29 mouse cellular contexts compared by ENCODE assay signal in the genomic region with DNA sequence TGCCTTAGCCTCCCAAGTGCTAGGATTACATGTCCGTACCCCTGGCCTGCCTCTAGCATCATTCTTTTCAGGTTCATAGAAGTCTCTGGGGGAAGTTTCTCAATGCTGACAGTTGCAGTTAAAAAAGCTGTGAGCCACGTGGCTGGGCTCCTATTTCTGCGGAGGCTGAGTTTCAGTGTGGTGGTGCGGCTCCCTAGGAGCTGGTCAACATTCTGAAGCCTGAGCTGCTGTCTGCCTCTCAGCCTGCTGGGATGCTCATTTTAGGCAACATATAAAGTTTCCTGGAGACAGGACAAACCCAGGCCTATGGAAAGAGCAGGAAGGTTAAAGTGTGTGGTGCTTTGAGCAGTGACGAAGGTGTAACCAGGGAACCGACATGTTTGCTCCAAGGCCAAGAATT. TPM values are rescaled to one million over a fixed set of nuclear protein-coding genes. Genes with fewer than 3 reads are reported as not detected.
"Had no signal": no experiment of that assay in that cellular context is flagged by ENCODE, and none has a peak within 500 bp of the region (broad histone marks: within the 10 kb centered on the region; RNA-seq: fewer than 3 reads in every experiment).

No protein-coding gene starts in this region.

- H3K27me3 ChIP-seq: liver, embryonic 13.5 days had no signal

- DNase-seq: kidney, adult 2 months; kidney, postnatal 25 days; layer of hippocampus, postnatal 36 days; liver, embryonic 13.5 days; lung, adult 2 months; lung, postnatal 14 days; lung, postnatal 4 days; midbrain, embryonic 14.5 days; thymus, adult 2 months; thymus, postnatal 14 days; thymus, postnatal 4 days had no signal

- H3K4me2 ChIP-seq: liver, embryonic 13.5 days; midbrain, embryonic 11.5 days had no signal

- H3K9me3 ChIP-seq: liver, embryonic 13.5 days had no signal

- H3K27ac ChIP-seq: left cerebral cortex, adult 2 months; liver, embryonic 13.5 days; stomach, postnatal 0 days had no signal

- H3K9ac ChIP-seq: liver, embryonic 13.5 days had no signal

- H3K4me1 ChIP-seq: liver, embryonic 13.5 days had no signal

- H3K4me3 ChIP-seq: left cerebral cortex, adult 2 months; liver, embryonic 13.5 days had no signal

RNA-seq across cellular contexts. Expression of gene Mylk2, which starts 12.1 kb away (rescaled TPM):
- total RNA-seq: layer of hippocampus, adult 8-10 months; layer of hippocampus, postnatal 10 days; layer of hippocampus, postnatal 36 days; left cerebral cortex, adult 2 months; left cerebral cortex, postnatal 10 days; left cerebral cortex, postnatal 36 days; megakaryocyte progenitor cell, adult 5-6 weeks; megakaryocyte-erythroid progenitor cell, adult 5-6 weeks had no signal
- polyA plus RNA-seq: kidney, embryonic 14.5 days; limb, embryonic 11.5 days; liver, adult 2 months; liver, embryonic 13.5 days; midbrain, embryonic 11.5 days; midbrain, embryonic 14.5 days; midbrain, postnatal 0 days; neural tube, embryonic 11.5 days; neural tube, embryonic 14.5 days; stomach, embryonic 14.5 days had no signal

RNA-seq across cellular contexts. Expression of gene Foxs1, which starts 34.0 kb away (rescaled TPM):
- total RNA-seq: liver, adult 2 months; megakaryocyte progenitor cell, adult 5-6 weeks; megakaryocyte-erythroid progenitor cell, adult 5-6 weeks had no signal

RNA-seq across cellular contexts. Expression of gene Dusp15, which starts 52.5 kb away (rescaled TPM):
- total RNA-seq: liver, adult 2 months; megakaryocyte progenitor cell, adult 5-6 weeks; megakaryocyte-erythroid progenitor cell, adult 5-6 weeks had no signal
- polyA plus RNA-seq: liver, adult 2 months; liver, embryonic 13.5 days; liver, embryonic 16.5 days; lung, embryonic 16.5 days had no signal
